Mouse (Mus musculus): Measurements from ENCODE around the gene Tbx3. TPM values are rescaled to one million over a fixed set of nuclear protein-coding genes. Genes with fewer than 3 reads are reported as not detected.

Tbx3 gene
- polyA plus RNA-seq (2012; fragmentation: generic; extraction: Trizol): 1 to 10 TPM; 1.7 to 4.7 TPM

DNA sequence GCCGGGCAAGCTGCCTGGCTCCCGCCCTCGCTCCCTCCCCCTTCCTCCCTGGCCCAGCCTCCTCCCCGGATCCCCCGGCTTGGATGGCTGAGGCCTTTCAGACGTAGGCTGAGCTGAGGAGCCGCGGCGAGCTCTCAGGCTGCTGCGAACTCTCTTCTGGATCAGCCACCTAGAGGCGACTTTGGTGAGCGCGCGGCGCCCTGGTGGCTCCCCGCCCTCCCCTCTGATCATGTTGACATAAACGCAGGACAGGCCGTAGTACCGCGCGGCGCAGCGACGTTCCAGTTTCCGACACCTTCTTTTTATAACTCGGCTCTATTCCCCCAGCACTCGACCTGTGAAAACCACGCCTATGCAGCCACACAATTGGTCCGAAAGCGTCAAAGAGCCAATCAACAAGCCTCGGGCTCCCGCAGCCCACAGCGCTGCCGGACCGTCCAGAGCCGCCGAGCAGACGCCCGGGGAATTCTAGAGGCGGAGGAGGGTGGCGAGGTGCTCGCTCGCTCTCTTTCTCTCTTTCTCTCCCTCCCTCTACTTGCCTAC lies at the start of gene Tbx3:
Gene Tbx3 (plus strand): TSS at position 104 of the 543 bp plus-strand sequence.

Other genes with a start within 250 kb of the Tbx3 start
- not detected for gene Tbx5, start 162.0 kb downstream of the Tbx3 start, polyA plus RNA-seq (2012; fragmentation: generic; extraction: Trizol)